Mouse (Mus musculus) cerebellum, postnatal 36 days (tissue): ENCODE measurements at regions not wholly inside any gene's neighbourhood (a gene's known extent, or its start where the extent isn't known, plus 50 kb on each side); places are given as distances from the start of the nearest gene placed in this dataset.
"Not testable (repeated sequence)": the region's sequence is repeated elsewhere in the genome, so short reads cannot be mapped to it uniquely, and the experiment has no call there.

ENCODE experiments used
- DNase-seq, 2 experiments: peaks; one replicate each; pipeline ENCODE4 v3.0.0; 2021 to 2022; ENCODE audit warnings: mixed read lengths in 2 of 2

DNA sequence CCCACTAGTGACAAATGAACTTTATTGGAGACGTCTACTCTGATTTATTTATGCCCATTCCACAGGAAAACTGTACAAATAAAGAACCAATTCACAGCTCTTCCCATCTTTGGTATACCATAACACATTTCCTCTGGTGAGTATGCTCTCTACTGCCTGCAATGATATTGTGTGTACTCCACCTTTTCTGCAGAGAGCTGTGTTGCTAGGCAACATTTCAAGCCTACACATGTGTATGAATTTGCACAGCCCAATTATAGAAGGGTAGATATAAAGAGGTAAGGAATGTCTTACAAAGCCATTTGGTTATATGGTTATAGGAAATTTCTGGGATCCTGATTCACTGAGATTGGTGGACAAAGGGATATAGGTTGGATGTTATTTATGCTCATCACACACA, 227.4 kb downstream of the 4931408C20Rik start:
- no peak for DNase-seq

DNA sequence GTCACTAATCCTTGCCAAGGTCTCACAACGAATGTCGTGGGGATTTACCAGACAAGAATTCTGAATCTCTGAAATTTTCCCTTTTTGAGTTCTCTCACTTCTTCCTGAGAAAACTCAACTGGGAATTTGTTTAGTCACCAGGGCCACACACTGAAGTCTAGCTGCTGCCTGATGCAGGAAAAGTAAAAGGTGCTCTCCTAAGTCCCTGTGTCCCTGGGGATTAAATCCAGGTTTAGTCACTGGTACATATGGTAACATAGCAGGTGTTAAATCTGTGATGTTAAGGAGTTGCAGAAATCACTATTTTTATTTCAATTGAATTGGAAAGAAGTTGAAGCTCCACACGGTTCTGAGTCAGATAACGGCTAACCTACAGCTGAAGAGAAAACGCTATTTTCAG, 260.9 kb downstream of the 4931408C20Rik start:
- no peak for DNase-seq

DNA sequence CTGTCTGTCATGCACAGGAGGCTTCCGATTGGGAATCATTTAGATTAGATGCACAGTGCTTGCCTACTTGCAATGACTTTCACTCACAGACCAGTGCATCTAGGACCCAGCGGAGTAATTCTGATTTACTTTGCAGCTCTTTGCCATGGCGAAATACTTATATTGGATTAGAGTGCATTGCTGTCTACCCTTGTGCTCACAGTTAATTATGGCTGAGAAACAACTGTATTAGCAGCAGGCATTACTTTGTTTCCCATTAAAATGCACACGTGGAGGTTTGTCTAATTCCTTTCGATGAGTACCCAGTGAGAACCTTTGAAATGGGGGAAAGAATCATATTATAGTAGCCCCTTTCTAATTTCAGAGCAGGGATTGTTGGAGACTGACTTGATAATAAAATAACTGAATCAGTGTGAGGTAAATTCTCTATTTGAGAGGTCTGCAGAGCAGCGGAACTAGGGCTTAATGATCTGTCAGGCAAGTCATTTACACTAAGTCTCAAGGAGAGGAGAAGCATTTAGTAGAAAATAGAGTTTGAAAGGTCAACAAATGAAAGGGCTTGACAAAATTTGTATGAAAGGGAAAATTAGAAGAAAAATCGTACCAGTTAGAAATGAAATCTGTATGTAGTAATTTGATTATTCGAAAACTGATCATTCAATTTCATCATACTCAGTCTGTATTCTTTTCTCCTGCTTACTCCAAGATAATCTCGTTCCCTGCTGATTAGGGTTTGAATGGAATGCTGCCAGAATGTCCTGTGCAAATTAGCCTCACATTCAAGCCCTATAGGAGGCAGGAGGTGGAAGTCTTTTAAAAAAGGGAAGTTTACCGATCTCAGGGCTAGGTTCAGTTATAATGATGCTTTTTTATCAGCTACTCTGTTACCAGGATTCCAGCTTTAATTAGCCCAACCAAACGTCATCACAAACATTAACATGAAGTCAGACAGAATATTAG, 299.0 kb downstream of the 4931408C20Rik start:
- no peak for DNase-seq

DNA sequence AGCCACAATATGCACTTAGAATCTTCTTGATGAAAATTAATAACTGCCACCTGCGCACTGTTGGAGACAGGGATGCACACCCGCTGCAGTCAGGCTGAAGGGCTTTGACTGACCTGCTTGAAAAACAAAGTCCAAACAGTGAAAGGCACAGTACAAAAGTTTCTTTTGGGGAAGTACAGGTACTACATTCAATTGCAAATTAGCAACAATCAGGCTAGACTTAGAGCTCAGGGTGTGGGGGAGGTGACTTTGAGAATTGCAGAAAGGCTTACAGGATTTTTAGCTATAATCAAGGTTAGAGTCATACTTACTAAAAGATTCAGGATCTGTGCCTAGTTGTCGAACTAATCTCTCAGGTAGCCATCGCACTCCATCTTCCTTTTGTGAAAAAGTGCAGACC, 346.7 kb downstream of the 4931408C20Rik start:
- DNase-seq: no peak

DNA sequence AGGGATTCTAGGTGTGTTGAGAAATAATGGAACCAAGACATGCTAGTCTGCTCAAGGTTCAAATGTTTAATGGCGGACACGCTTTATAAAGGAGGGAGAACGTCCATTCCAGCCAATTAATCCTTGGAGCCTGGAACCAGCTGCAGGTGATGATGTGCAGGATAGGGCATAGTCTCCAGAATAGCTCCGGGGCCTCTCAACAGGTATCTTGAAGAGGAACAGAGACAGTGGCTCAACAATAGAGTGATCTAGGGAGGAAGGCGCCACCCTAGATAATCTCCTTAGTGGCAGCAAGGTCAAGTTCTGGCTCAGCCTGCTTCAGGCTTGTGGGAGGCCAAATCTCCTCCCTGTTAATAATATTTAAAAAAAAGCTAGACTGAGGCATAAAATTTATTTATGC, 347.4 kb downstream of the 4931408C20Rik start:
- DNase-seq: not testable (repeated sequence)

- DNase-seq: no peak
Observed at GRCm38 (mm10) chr1:26289582-26289981, 397.7 kb downstream of the 4931408C20Rik start.

DNA sequence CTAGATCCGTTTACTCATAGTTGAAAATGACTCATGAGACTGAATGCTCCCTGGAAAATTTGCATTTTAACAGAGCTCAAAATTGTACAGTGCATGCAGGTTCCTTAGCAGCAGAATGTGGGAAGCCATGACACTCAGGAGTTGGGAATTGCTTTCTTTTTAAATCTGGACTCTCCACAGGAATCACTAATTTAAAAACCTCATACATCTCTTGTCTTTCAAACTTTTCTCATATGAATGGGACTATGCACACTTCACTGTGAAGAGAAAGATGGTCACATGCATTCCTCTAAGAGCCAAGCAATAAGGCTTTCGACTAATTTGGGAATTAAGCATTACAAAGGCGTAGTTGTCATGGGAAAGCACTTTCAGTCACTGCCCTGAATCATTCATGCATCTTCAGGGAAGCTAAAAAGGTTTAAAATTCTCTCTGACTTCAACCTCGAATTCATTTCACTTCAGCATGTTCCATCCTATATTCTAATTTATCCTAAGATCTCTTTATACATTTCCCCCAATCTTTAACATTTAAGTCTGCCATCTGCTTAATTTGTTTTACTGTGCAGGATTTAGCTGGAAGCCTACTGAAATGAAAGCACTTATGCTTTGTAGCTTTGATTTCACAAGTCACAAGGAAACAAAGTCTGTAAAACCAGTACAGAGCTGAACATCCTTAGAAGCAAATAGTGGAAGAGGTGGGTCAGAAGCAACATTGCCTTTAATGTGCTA, 404.2 kb downstream of the 4931408C20Rik start:
- DNase-seq: no peak

DNA sequence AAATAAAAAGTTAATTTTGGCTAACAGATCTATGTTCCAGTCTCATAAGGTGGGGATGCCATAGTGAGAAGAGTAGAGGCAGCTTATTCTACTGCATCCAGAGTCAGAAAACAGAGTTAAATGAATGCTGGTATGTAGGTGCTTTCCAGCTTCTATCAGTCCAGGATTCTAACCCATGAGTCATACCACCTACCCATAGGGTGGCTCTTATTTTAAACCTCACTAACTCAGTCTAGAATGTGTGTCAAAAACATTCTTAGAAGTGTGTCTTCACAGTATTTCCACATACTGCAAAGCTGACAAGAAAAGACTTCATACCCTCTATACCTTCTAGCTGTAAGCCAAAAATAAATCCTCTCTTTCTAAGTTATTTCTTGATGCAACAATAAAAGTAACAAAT, 410.7 kb downstream of the 4931408C20Rik start:
- DNase-seq: no peak

GRCm38 (mm10) chr1:26243351-26243750, 413.8 kb upstream of the Adgrb3 start:
- DNase-seq: peak; percentile 2

DNA sequence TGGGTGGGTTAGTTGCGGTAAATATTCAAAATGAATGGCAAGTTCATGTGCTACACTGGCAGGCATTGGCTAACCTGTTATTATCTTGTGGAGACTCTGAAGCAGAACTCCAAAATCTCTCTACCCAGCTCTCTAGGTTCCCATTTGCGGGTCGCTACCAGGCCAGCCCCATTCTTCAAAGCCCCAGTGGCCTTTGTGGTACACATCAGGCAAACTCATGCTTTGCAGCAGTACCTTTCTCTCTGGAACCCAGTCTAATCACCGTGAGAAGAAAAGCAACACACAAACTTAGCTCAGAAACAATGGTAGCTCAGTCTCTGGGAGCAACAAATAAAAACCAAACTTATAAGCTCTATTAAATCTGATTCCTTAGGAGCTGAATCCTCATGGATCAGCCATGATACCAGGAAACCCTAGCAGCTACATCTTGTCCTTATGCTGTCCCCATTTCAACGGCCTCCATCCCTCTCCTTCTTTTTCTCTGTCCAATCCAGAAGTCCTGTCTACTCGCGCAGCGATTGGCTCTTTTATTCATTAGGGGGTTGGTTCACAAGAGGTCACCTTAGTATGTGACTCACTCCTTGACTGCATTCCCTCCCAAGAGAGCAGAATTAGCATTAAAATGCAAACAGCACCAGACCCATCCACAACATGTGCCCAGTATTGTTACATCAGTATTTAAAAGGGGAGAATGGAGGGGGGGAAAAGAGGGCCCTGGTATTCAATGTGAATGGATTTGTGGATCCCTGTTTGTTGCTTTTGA, 400.0 kb upstream of the Adgrb3 start:
- DNase-seq: no peak

DNA sequence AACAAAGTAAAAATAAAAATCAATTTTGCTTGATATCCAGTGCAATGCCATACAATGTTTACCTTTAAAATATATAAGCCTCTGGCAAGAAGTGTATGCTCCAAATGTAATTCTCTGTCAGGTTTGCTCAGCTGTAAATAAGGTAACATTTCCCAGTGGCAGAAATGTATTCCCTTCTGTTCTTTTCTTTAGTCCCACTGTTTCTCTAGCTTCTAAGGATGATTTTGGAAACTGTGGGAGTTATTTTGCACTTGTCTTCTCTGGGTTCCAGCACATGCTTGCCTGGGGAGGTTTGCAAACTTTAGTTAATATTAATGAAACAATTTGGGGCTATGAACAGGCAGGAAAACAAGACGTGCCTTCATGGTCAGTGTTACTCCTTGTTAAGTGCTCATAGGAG, 374.9 kb upstream of the Adgrb3 start:
- DNase-seq: no peak
